Mouse (Mus musculus) midbrain, embryonic 13.5 days (tissue): ENCODE data around the gene Pspc1. TPM values are rescaled to one million over a fixed set of nuclear protein-coding genes. Genes with fewer than 3 reads are reported as not detected.
A peak's percentile ranks its signal among the peaks of the same experiment; 100 is the strongest.
"Not testable (repeated sequence)": the region's sequence is repeated elsewhere in the genome, so short reads cannot be mapped to it uniquely, and the experiment has no call there.

Experiments used
- ATAC-seq: fragments of 200-750 bp; cut with Nextera tagmentation; 2 replicates; pipeline ENCODE4 v1.8.0; 2017; ENCODE audit warnings: mild to moderate bottlenecking, moderate TSS enrichment, moderate library complexity
- H3K27ac ChIP-seq: fragments of 300-500 bp; sonication (generic); 2 replicates; pipeline ENCODE4 v1.5.1; 2015; ENCODE audit warnings: inconsistent platforms, mild to moderate bottlenecking, moderate library complexity
- H3K27me3 ChIP-seq: fragments of 300-500 bp; sonication (generic); 2 replicates; pipeline ENCODE4 v1.6.1; 2015; ENCODE audit warnings: mild to moderate bottlenecking, inconsistent platforms
- H3K36me3 ChIP-seq: fragments of 300-500 bp; sonication (generic); 2 replicates; pipeline ENCODE4 v1.6.1; 2015; ENCODE audit warnings: mild to moderate bottlenecking, inconsistent platforms
- H3K4me1 ChIP-seq: fragments of 300-500 bp; sonication (generic); replicated peaks from 2 replicates; pipeline ENCODE4 v1.6.1; 2015; ENCODE audit warnings: inconsistent platforms
- H3K4me2 ChIP-seq: fragments of 300-500 bp; sonication (generic); replicated peaks from 2 replicates; pipeline ENCODE4 v1.6.1; 2015; ENCODE audit warnings: moderate library complexity, mild to moderate bottlenecking, inconsistent platforms
- H3K4me3 ChIP-seq: fragments of 300-500 bp; sonication (generic); replicated peaks from 2 replicates; pipeline ENCODE4 v1.5.1; 2015; ENCODE audit warnings: mild to moderate bottlenecking, inconsistent platforms
- H3K9ac ChIP-seq: fragments of 300-500 bp; sonication (generic); replicated peaks from 2 replicates; pipeline ENCODE4 v1.6.1; 2015; ENCODE audit warnings: mild to moderate bottlenecking, inconsistent platforms
- H3K9me3 ChIP-seq: fragments of 300-500 bp; sonication (generic); 2 replicates; pipeline ENCODE4 v1.6.1; 2016; ENCODE audit warnings: mild to moderate bottlenecking, inconsistent platforms
- WGBS: fragments of 180-500 bp; shearing (Covaris S2); methylation state at CpG from one replicate; pipeline ENCODE4 v1.1.7; 2015; 5-methylcytosine and 5-hydroxymethylcytosine counted together
- polyA plus RNA-seq: library from polyadenylated mRNA; unstranded; fragments of >200 nt; fragmentation: Nextera tagmentation; extraction: Ambion mirVana; gene quantifications from 2 replicates; pipeline ENCODE4 v1.2.1, GENCODE M21; 2015

Pspc1 gene
- polyA plus RNA-seq = 47.5 and 51.1 TPM in 2 replicates

GRCm38 (mm10) chr14:56778200-56778932 lies at the start of gene Pspc1:
Gene Pspc1 (minus strand): TSS chr14:56778316.
- no peaks in the 10 kb centered on the region for H3K36me3 ChIP-seq
- H3K9me3 ChIP-seq = no peaks in the 10 kb centered on the region
- WGBS = under 1% methylated on average over 36 of the region's 36 CpGs
- H3K9ac ChIP-seq = peak within 1 kb of the TSS; percentile 87
- peak within 1 kb of the TSS; percentile 88 for H3K4me3 ChIP-seq
- H3K27ac ChIP-seq = peak within 1 kb of the TSS; percentile 94
- peak within 1 kb of the TSS; percentile 78 for H3K4me2 ChIP-seq
- no peaks in the 10 kb centered on the region for H3K27me3 ChIP-seq
- peaks cover 34% of the 10 kb centered on the region for H3K4me1 ChIP-seq
- peak; percentile 98 for ATAC-seq

DNA sequence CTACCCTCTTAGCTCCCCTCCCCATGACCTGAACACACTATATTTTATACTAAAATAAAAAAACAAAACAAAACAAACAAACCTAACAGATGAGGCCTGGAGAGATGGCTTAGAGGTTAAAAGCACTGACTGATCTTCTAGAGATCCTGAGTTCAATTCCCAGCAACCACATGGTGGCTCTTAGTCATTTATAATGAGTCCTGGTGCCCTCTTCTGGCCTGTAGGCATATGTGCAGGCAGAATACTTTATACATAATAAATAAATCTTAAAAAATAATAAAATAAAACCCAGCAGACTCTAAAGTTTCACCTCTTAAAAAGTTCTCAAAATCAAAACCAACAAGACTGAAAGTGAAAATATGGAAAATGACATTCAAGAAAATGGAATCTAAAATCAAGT lies 46.4 kb upstream of the Pspc1 start:
- 0 out of 2 replicates have a peak, but pooled peaks cover 5% of the 10 kb centered on the region for H3K9me3 ChIP-seq
- no peak for ATAC-seq
- H3K4me3 ChIP-seq = no peak overlapping the region
- H3K4me1 ChIP-seq = no peaks in the 10 kb centered on the region
- no peak overlapping the region for H3K9ac ChIP-seq
- H3K4me2 ChIP-seq = no peak overlapping the region
- H3K27me3 ChIP-seq = no peaks in the 10 kb centered on the region
- H3K36me3 ChIP-seq = no peaks in the 10 kb centered on the region
- no peak overlapping the region for H3K27ac ChIP-seq

DNA sequence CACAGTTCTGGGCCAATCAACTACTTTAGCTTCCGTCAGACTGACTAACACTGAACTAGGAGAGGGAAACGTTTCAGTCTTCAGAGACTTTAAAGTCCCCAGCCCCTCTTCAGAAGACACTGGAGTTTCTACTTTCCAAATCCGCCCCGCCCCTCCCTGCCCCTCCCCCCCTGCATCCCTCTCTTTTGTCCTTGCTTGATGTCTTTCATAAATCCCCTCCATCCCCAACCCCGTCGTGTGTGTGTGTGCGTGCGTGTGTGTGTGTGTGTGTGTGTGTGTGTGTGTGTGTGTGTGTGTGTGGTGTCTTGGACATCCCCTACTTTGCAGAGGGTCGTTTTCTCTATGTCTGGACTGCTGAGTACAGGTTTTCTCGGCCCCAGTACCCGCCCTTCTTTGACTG lies 39.5 kb upstream of the Pspc1 start:
- Histone ChIP-seq H3K9me3 (0 out of 2 replicates have a peak, but pooled peaks cover under 1% of the 10 kb centered on the region), H3K4me3 (no peak overlapping the region), H3K9ac (no peak overlapping the region), H3K27me3 (no peaks in the 10 kb centered on the region), H3K27ac (no peak overlapping the region), H3K4me2 (0 out of 2 replicates have a peak overlapping the region, but pooled peaks have one; percentile 17), H3K36me3 (no peaks in the 10 kb centered on the region), H3K4me1 (peaks cover 7% of the 10 kb centered on the region)
- ATAC-seq = 0 out of 2 replicates have a peak, but pooled peaks have one; percentile 37
- 5% methylated on average over 9 of the region's 11 CpGs for WGBS

GRCm38 (mm10) chr14:56817131-56817530 lies 39.0 kb upstream of the Pspc1 start:
- Histone ChIP-seq H3K9me3 (no peaks in the 10 kb centered on the region), H3K27me3 (no peaks in the 10 kb centered on the region), H3K4me1 (peaks cover 7% of the 10 kb centered on the region), H3K4me3 (no peak overlapping the region), H3K36me3 (no peaks in the 10 kb centered on the region), H3K4me2 (no peak overlapping the region), H3K9ac (no peak overlapping the region), H3K27ac (no peak overlapping the region)
- no peak for ATAC-seq
- WGBS = 77% methylated on average over 4 of the region's 4 CpGs

DNA sequence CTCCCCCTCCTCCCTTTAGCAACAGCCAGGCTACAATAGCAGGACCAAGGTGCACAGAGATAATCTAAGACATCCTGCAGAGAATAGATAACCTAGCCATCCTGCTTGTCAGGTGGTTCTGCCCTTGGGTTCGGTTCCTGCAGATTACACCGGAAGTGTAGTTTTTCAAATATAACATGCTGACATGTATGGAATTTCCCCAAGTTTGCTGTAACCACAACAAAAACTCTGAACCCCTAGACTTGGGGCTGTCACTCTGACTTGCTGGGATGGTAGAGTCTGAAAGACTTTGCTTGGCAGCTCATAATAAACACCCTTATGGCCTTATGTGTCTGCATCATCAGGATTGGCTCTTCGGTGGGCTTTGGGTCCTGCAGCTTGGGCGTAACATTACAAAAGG lies 38.4 kb upstream of the Pspc1 start:
- Histone ChIP-seq H3K9ac (no peak overlapping the region), H3K27me3 (no peaks in the 10 kb centered on the region), H3K27ac (no peak overlapping the region), H3K4me1 (peaks cover 7% of the 10 kb centered on the region), H3K36me3 (no peaks in the 10 kb centered on the region), H3K9me3 (no peaks in the 10 kb centered on the region), H3K4me3 (no peak overlapping the region), H3K4me2 (no peak overlapping the region)
- 96% methylated on average over 4 of the region's 4 CpGs for WGBS
- ATAC-seq = no peak

DNA sequence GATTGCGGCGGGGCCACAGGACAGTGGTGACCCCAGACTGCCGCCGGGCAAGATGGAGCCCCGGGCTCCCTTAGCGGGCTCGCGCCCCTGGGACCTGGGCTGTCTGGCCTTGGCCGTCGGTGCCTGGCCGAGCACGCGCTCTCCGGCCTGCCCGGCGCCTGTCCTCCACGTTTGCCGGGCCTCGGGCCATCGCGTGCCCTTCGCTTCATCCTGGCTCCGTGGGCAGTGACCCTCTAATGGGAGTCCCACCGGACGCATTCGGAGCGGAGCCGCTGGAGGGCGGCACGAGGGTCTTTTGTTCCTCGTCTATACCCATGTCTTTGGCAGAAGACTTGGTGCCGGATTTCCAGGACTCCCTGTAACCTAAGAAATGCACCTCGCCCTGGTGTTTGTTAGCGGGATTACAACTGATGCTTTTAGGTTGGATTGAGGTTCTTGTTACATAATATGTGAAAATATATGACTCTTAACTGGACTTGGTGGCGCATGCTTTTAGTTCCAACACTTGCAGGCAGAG lies 34.5 kb upstream of the Pspc1 start:
- ATAC-seq = peak; percentile 55
- peak overlapping the region; percentile 58 for H3K4me3 ChIP-seq
- under 1% methylated on average over 35 of the region's 35 CpGs for WGBS
- no peaks in the 10 kb centered on the region for H3K9me3 ChIP-seq
- no peaks in the 10 kb centered on the region for H3K36me3 ChIP-seq
- peak overlapping the region; percentile 84 for H3K9ac ChIP-seq
- H3K27ac ChIP-seq = peak overlapping the region; percentile 96
- peak overlapping the region; percentile 60 for H3K4me2 ChIP-seq
- H3K27me3 ChIP-seq = no peaks in the 10 kb centered on the region
- H3K4me1 ChIP-seq = peaks cover 28% of the 10 kb centered on the region

- Histone ChIP-seq H3K27ac (peak within 1 kb of the TSS; percentile 96), H3K4me2 (peak within 1 kb of the TSS; percentile 67), H3K4me3 (peak within 1 kb of the TSS; percentile 75), H3K9ac (peak within 1 kb of the TSS; percentile 88), H3K4me1 (peaks cover 28% of the 10 kb centered on the region)
- not testable (repeated sequence) for H3K27me3 ChIP-seq, H3K9me3 ChIP-seq, H3K36me3 ChIP-seq
- peak; percentile 98 for ATAC-seq
- WGBS = 0% methylated on average over 32 of the region's 72 CpGs
Measured at GRCm38 (mm10) chr14:56811701-56812339, 33.7 kb upstream of the Pspc1 start, which contains the start of gene Zmym5. Gene Zmym5 (minus strand): TSS chr14:56811716.

DNA sequence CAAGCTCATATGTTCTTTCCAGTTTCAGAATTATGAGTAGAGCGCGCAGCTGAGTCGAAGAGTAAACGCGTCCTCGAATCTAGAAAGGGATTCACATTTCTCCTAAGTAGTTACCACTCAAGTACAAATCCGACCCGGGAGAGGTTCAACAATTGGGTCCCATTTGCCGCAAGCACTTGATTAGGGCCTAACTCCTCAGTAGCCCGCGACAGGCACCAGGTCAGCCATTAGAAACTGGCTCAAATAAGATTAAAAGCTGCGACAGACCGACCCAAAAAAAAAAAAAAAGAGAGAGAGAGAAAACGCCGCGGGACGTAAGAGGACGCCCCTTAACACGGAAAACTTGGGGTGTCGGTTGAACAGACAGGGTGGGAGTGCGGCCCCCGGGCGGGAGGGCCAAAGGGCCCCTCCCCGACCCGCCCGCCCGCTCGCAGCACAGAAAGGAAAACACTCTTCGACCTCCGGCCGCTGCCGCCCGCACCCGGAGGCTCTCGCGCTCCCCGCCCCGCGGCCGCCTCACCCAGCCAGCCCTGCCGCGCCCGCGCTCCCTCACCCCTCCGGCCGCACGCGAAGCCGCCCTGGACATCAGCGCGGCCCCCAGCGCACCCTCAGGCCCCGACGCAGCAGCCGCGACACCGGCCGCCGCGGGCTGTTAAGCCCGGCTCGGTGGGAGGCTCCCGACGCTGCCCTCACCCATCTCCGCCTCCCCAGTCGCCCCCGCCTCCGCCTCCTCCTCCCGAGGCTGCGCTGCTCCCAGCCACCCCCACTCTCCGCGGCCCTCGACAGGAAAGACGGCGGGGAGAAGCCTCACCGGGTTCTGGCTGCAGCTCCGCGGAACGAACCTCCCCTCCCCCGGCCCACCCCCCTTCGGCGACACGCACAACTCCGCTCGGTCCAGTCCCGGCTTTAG lies 32.9 kb upstream of the Pspc1 start:
- Histone ChIP-seq H3K4me1 (peaks cover 28% of the 10 kb centered on the region), H3K9ac (peak overlapping the region; percentile 88), H3K4me2 (peak overlapping the region; percentile 67), H3K4me3 (peak overlapping the region; percentile 75), H3K27ac (peak overlapping the region; percentile 92)
- ATAC-seq, H3K9me3 ChIP-seq, H3K36me3 ChIP-seq, H3K27me3 ChIP-seq: not testable (repeated sequence)
- WGBS = under 1% methylated on average over 34 of the region's 86 CpGs

GRCm38 (mm10) chr14:56793243-56793642 lies 15.1 kb upstream of the Pspc1 start:
- Histone ChIP-seq H3K4me2 (no peak overlapping the region), H3K27me3 (no peaks in the 10 kb centered on the region), H3K4me1 (no peaks in the 10 kb centered on the region), H3K9ac (no peak overlapping the region), H3K9me3 (no peaks in the 10 kb centered on the region), H3K4me3 (no peak overlapping the region), H3K27ac (no peak overlapping the region), H3K36me3 (peaks cover 62% of the 10 kb centered on the region)
- whole genome bisulfite sequencing = 41% methylated on average over 2 of the region's 2 CpGs
- ATAC-seq = no peak

DNA sequence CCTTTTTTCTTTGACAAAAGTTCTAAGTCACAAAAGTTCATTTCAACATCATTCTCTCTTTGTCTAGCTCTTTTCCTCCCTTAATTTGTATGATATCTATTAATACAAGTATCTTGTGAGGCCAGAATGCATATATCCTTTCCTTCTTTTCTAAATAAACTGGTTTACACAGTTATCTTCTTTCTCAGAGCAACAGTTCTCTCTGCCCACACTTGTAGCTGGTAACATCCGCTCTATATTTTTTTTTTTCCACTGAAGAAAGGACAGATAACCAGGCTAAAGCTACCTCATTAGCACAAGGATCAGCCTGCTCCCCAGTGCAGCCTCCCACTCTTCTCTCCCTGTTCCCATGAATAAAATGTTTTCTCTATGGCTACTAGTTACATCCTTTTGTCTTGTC lies 6.5 kb upstream of the Pspc1 start:
- 75% methylated on average over 1 of the region's 1 CpGs for WGBS
- no peak overlapping the region for H3K4me2 ChIP-seq
- H3K4me3 ChIP-seq = no peak overlapping the region
- no peaks in the 10 kb centered on the region for H3K9me3 ChIP-seq
- no peaks in the 10 kb centered on the region for H3K36me3 ChIP-seq
- no peak for ATAC-seq
- no peak overlapping the region for H3K9ac ChIP-seq
- no peak overlapping the region for H3K27ac ChIP-seq
- no peaks in the 10 kb centered on the region for H3K4me1 ChIP-seq
- no peaks in the 10 kb centered on the region for H3K27me3 ChIP-seq

DNA sequence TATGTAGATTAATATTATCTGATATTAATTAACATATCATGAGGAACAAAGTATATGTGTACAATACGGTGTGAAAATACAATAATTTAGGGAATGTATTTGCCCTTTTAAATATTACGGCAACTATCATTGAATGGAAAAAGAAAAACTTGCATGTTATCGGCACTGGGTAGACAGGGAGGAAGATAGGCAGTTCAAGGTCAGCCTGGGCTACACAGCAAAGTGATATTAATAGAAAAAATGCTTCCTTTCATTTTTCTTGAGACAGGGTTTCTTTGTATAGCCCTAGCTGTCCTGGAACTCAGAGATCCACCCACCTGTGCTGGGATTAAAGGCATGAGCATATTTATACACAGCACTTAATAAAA lies 801 bp upstream of the Pspc1 start:
- H3K36me3 ChIP-seq = no peaks in the 10 kb centered on the region
- peaks cover 29% of the 10 kb centered on the region for H3K4me1 ChIP-seq
- H3K27ac ChIP-seq = peak overlapping the region; percentile 94
- WGBS = 50% methylated on average over 3 of the region's 3 CpGs
- no peaks in the 10 kb centered on the region for H3K27me3 ChIP-seq
- H3K9ac ChIP-seq = peak overlapping the region; percentile 46; the same call in 1 of the 2 replicates
- peak overlapping the region; percentile 88 for H3K4me3 ChIP-seq
- peak overlapping the region; percentile 78 for H3K4me2 ChIP-seq
- H3K9me3 ChIP-seq = no peaks in the 10 kb centered on the region
- ATAC-seq = peak; percentile 3; the same call in 1 of the 2 replicates
